Mouse (Mus musculus): ENCODE results near the gene Tex45. TPM values are rescaled to one million over a fixed set of nuclear protein-coding genes. Genes with fewer than 3 reads are reported as not detected.

Tex45 gene
- polyA plus RNA-seq, 1 experiment from 2014 or later = not detected

- Histone ChIP-seq H3K27ac (ENCODE audit: low read depth, low read length) (peak overlapping the region; percentile 82), H3K27me3 (replicated peaks; ENCODE audit: control insufficient read depth, insufficient read depth, low read length) (no peaks in the 10 kb centered on the region)
- peak; percentile 75 for ATAC-seq
Observed at GRCm38 (mm10) chr8:3507979-3508754, 37.5 kb downstream of the Tex45 start.

GRCm38 (mm10) chr8:3514681-3515247 lies 44.1 kb downstream of the Tex45 start:
- H3K27me3 ChIP-seq (replicated peaks; ENCODE audit: control insufficient read depth, insufficient read depth, low read length) = no peaks in the 10 kb centered on the region
- peak overlapping the region; percentile 76 for H3K4me3 ChIP-seq (ENCODE audit: low read depth, low read length)
- H3K36me3 ChIP-seq (ENCODE audit: control insufficient read depth, insufficient read depth) = peaks cover 45% of the 10 kb centered on the region
- peak overlapping the region; percentile 86; the same call in 1 of the 2 replicates for H3K27ac ChIP-seq (ENCODE audit: low read depth, low read length)
- no peaks in the 10 kb centered on the region for H3K4me1 ChIP-seq (replicated peaks; ENCODE audit: control insufficient read depth, insufficient read depth, low read length)
- H3K4me2 ChIP-seq (replicated peaks; ENCODE audit: low read depth) = peak overlapping the region; percentile 91
- no peak for ATAC-seq
- no peak for TF ChIP-seq CTCF (IDR thresholded peaks at IDR 0.05; ENCODE audit: low read depth)
- peak overlapping the region; percentile 58 for H3K9ac ChIP-seq (ENCODE audit: low read depth, low read length)
- no peaks in the 10 kb centered on the region for H3K9me3 ChIP-seq (ENCODE audit: control insufficient read depth)
- 36% methylated on average over 13 of the region's 13 CpGs for WGBS

More at GRCm38 (mm10) chr8:3507979-3508754, 37.5 kb downstream of the Tex45 start:
- Histone ChIP-seq H3K4me1 (replicated peaks; ENCODE audit: control insufficient read depth, insufficient read depth, low read length) (no peaks in the 10 kb centered on the region), H3K9ac (ENCODE audit: low read depth, low read length) (no peak overlapping the region), H3K4me2 (replicated peaks; ENCODE audit: low read depth) (no peak overlapping the region), H3K36me3 (ENCODE audit: control insufficient read depth, insufficient read depth) (peaks cover 67% of the 10 kb centered on the region), H3K9me3 (ENCODE audit: control insufficient read depth) (no peaks in the 10 kb centered on the region), H3K4me3 (ENCODE audit: low read depth, low read length) (no peak overlapping the region)
- 62% methylated on average over 6 of the region's 6 CpGs for WGBS
- no peak for TF ChIP-seq CTCF (IDR thresholded peaks at IDR 0.05; ENCODE audit: low read depth)

- Histone ChIP-seq H3K4me2 (replicated peaks; ENCODE audit: low read depth) (peak within 1 kb of the TSS; percentile 91), H3K27ac (ENCODE audit: low read depth, low read length) (peak within 1 kb of the TSS; percentile 86), H3K9me3 (ENCODE audit: control insufficient read depth) (no peaks in the 10 kb centered on the region), H3K36me3 (ENCODE audit: control insufficient read depth, insufficient read depth) (peaks cover 40% of the 10 kb centered on the region; the same call in 1 of the 2 replicates), H3K27me3 (replicated peaks; ENCODE audit: control insufficient read depth, insufficient read depth, low read length) (no peaks in the 10 kb centered on the region), H3K9ac (ENCODE audit: low read depth, low read length) (peak within 1 kb of the TSS; percentile 58), H3K4me3 (ENCODE audit: low read depth, low read length) (peak within 1 kb of the TSS; percentile 76), H3K4me1 (replicated peaks; ENCODE audit: control insufficient read depth, insufficient read depth, low read length) (no peaks in the 10 kb centered on the region)
- under 1% methylated on average over 25 of the region's 25 CpGs for WGBS
- no peak for TF ChIP-seq CTCF (IDR thresholded peaks at IDR 0.05; ENCODE audit: low read depth)
- peak; percentile 69 for ATAC-seq
Observed at GRCm38 (mm10) chr8:3515260-3515671, 44.6 kb downstream of the Tex45 start, which contains the start of gene Pnpla6. Gene Pnpla6 (plus strand): TSS chr8:3515384.

- Histone ChIP-seq H3K4me3 (ENCODE audit: low read depth, low read length) (peak overlapping the region; percentile 76), H3K4me1 (replicated peaks; ENCODE audit: control insufficient read depth, insufficient read depth, low read length) (no peaks in the 10 kb centered on the region), H3K9me3 (ENCODE audit: control insufficient read depth) (no peaks in the 10 kb centered on the region), H3K36me3 (ENCODE audit: control insufficient read depth, insufficient read depth) (peaks cover 34% of the 10 kb centered on the region; the same call in 1 of the 2 replicates), H3K27ac (ENCODE audit: low read depth, low read length) (peak overlapping the region; percentile 86), H3K27me3 (replicated peaks; ENCODE audit: control insufficient read depth, insufficient read depth, low read length) (no peaks in the 10 kb centered on the region), H3K9ac (ENCODE audit: low read depth, low read length) (peak overlapping the region; percentile 58), H3K4me2 (replicated peaks; ENCODE audit: low read depth) (peak overlapping the region; percentile 91)
- WGBS = under 1% methylated on average over 25 of the region's 25 CpGs
- 0 out of 2 replicates have a peak, but pooled peaks have one; percentile 0 for TF ChIP-seq CTCF (IDR thresholded peaks at IDR 0.05; ENCODE audit: low read depth)
- ATAC-seq = peak; percentile 55
Observed at GRCm38 (mm10) chr8:3515771-3516417, 45.2 kb downstream of the Tex45 start.

GRCm38 (mm10) chr8:3516450-3517116 lies 45.9 kb downstream of the Tex45 start:
- 0% methylated on average over 36 of the region's 36 CpGs for WGBS

More at GRCm38 (mm10) chr8:3516450-3517116, 45.9 kb downstream of the Tex45 start:
- peak; percentile 82 for ATAC-seq
- Histone ChIP-seq H3K9me3 (ENCODE audit: control insufficient read depth) (no peaks in the 10 kb centered on the region), H3K4me3 (ENCODE audit: low read depth, low read length) (peak overlapping the region; percentile 76), H3K9ac (ENCODE audit: low read depth, low read length) (peak overlapping the region; percentile 58), H3K36me3 (ENCODE audit: control insufficient read depth, insufficient read depth) (peaks cover 34% of the 10 kb centered on the region), H3K27ac (ENCODE audit: low read depth, low read length) (peak overlapping the region; percentile 86), H3K4me1 (replicated peaks; ENCODE audit: control insufficient read depth, insufficient read depth, low read length) (no peaks in the 10 kb centered on the region), H3K4me2 (replicated peaks; ENCODE audit: low read depth) (peak overlapping the region; percentile 91), H3K27me3 (replicated peaks; ENCODE audit: control insufficient read depth, insufficient read depth, low read length) (no peaks in the 10 kb centered on the region)
- TF ChIP-seq CTCF (IDR thresholded peaks at IDR 0.05; ENCODE audit: low read depth) = no peak

Data from intestine, postnatal 0 days (tissue).